Mouse (Mus musculus) frontal cortex, postnatal 36 days (tissue): Measurements from ENCODE around the gene Nccrp1.
"Not testable (repeated sequence)": the region's sequence is repeated elsewhere in the genome, so short reads cannot be mapped to it uniquely, and the experiment has no call there.

Source experiments
- DNase-seq, 2 experiments: peaks; one replicate each; pipeline ENCODE4 v3.0.0; 2022; ENCODE audit warnings: low spot score in 2 of 2

Gene Nccrp1

GRCm38 (mm10) chr7:28570291-28570981, 23.4 kb upstream of the Nccrp1 start:
- DNase-seq = no peak

GRCm38 (mm10) chr7:28568253-28568652, 21.2 kb upstream of the Nccrp1 start:
- peak; percentile 61 to 73 for DNase-seq

GRCm38 (mm10) chr7:28567539-28567938, 20.5 kb upstream of the Nccrp1 start:
- no peak for DNase-seq

GRCm38 (mm10) chr7:28565407-28565806, 18.4 kb upstream of the Nccrp1 start:
- no peak for DNase-seq

- DNase-seq = no peak
These were observed 15.9 kb upstream of the Nccrp1 start for GRCm38 (mm10) chr7:28562951-28563350.

GRCm38 (mm10) chr7:28562371-28562770, 15.3 kb upstream of the Nccrp1 start:
- no peak for DNase-seq

- no peak for DNase-seq
These were observed 14.9 kb upstream of the Nccrp1 start for GRCm38 (mm10) chr7:28561967-28562366.

GRCm38 (mm10) chr7:28560856-28561255, 13.8 kb upstream of the Nccrp1 start:
- DNase-seq = no peak

GRCm38 (mm10) chr7:28558486-28558885, 11.4 kb upstream of the Nccrp1 start:
- DNase-seq = no peak

GRCm38 (mm10) chr7:28557708-28558107, 10.7 kb upstream of the Nccrp1 start:
- DNase-seq = no peak

GRCm38 (mm10) chr7:28557069-28557468, 10.0 kb upstream of the Nccrp1 start:
- no peak for DNase-seq

GRCm38 (mm10) chr7:28555939-28556535, 9.0 kb upstream of the Nccrp1 start:
- DNase-seq = no peak

- DNase-seq = no peak
These were observed 6.0 kb upstream of the Nccrp1 start for GRCm38 (mm10) chr7:28553076-28553475.

- DNase-seq = no peak
These were observed 574 bp upstream of the Nccrp1 start for GRCm38 (mm10) chr7:28547628-28548027.

GRCm38 (mm10) chr7:28546649-28547048, 405 bp downstream of the Nccrp1 start:
- no peak for DNase-seq

- no peak for DNase-seq
These were observed 1.2 kb downstream of the Nccrp1 start for GRCm38 (mm10) chr7:28545891-28546210.

- DNase-seq = no peak
These were observed 1.8 kb downstream of the Nccrp1 start for GRCm38 (mm10) chr7:28545048-28545890.

- no peak for DNase-seq
These were observed 2.9 kb downstream of the Nccrp1 start for GRCm38 (mm10) chr7:28544051-28544601.

- no peak for DNase-seq
These were observed 6.5 kb downstream of the Nccrp1 start, which contains the start of gene Sycn for GRCm38 (mm10) chr7:28540526-28540925. Gene Sycn, plus strand, starts transcription at chr7:28540885.

- DNase-seq = not testable (repeated sequence)
These were observed 8.2 kb downstream of the Nccrp1 start for GRCm38 (mm10) chr7:28538886-28539285.

- no peak for DNase-seq
These were observed 15.0 kb downstream of the Nccrp1 start for GRCm38 (mm10) chr7:28532005-28532404.

GRCm38 (mm10) chr7:28527922-28528719, 18.9 kb downstream of the Nccrp1 start:
- peak; percentile 56 to 65 for DNase-seq
